Mouse (Mus musculus) lung, adult 2 months (tissue): ENCODE results near the gene Noxo1.

Source experiments
- CTCF ChIP-seq: fragments of 200-500 bp; IDR thresholded peaks from 2 replicates; pipeline ENCODE4 v1.5.1; 2011; ENCODE audit warnings: mild to moderate bottlenecking, low read length, control low read depth; ENCODE audit not compliant: insufficient read depth
- POLR2A ChIP-seq: fragments of 200-500 bp; IDR thresholded peaks from 2 replicates; pipeline ENCODE4 v1.6.1; 2011; ENCODE audit warnings: low read depth, mild to moderate bottlenecking, control low read depth, low read length, borderline replicate concordance; ENCODE audit errors: extremely low read depth

- TF ChIP-seq CTCF (no peak), POLR2A (no peak)
Measured at GRCm38 (mm10) chr17:24727618-24728017, 31.6 kb downstream of the Noxo1 start, which contains the start of gene Rpl3l.
